Mouse (Mus musculus) gastrocnemius, postnatal 14 days (tissue): ENCODE results near the gene Catspere2. TPM values are rescaled to one million over a fixed set of nuclear protein-coding genes. Genes with fewer than 3 reads are reported as not detected.
"Not testable (repeated sequence)": the region's sequence is repeated elsewhere in the genome, so short reads cannot be mapped to it uniquely, and the experiment has no call there.

Source experiments
- DNase-seq: peaks from one replicate; pipeline ENCODE4 v3.0.0; 2021; ENCODE audit warnings: mixed read lengths
- intact Hi-C: fragments of 180-260 bp; cut with DNase I; formaldehyde crosslinking; loops from one replicate; pipeline ENCODE4 v1.15.1; 2025; ENCODE audit warnings: low total_unique reads
- long read RNA-seq, 2 experiments: library from polyadenylated mRNA; stranded (forward); transcript quantifications; one replicate each; pipeline ENCODE4 v2.0.0; 2021
- total RNA-seq, 2 experiments: library from RNA; stranded (reverse); gene quantifications; 2 replicates each; pipeline ENCODE4 v1.2.3; 2021

Catspere2 gene
- under 1 TPM in 1 of 2 experiments, not detected in 1; 0.16 TPM for total RNA-seq
- long read RNA-seq, experiment 1, partial matches to known transcripts: 0 of 1 reads
- long read RNA-seq, experiment 1, other reads (novel, unspliced or antisense): 1 of 1 reads
- long read RNA-seq, experiment 2, partial matches to known transcripts: 0 of 1 reads
- long read RNA-seq, experiment 2, other reads (novel, unspliced or antisense): 1 of 1 reads

DNA sequence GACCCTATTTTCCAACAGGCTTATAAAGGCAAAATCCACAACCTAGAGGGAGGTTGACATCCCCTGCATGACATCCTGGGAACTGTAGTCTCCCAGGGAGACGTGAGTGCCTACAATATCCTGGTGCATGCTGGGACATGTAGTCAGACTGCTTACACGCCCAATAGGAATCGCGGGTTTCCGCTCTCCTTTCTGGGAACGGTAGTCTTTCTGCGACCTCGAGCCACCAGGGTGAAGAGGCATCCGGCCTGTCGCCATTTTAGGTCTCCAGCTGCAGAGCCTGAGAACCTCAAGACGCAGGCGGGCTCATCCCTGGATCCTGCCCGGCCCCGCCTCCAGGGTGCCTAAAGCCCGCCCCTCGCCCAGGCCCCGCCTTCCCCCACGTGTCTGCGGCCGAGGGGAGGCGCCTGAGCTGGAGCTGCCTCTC is at the start of gene Catspere2:
Gene Catspere2 (plus strand): TSS at position 400 of the 427 bp plus-strand sequence.
- DNase-seq: peak; percentile 97
- intact Hi-C loops: not testable (repeated sequence)

DNA sequence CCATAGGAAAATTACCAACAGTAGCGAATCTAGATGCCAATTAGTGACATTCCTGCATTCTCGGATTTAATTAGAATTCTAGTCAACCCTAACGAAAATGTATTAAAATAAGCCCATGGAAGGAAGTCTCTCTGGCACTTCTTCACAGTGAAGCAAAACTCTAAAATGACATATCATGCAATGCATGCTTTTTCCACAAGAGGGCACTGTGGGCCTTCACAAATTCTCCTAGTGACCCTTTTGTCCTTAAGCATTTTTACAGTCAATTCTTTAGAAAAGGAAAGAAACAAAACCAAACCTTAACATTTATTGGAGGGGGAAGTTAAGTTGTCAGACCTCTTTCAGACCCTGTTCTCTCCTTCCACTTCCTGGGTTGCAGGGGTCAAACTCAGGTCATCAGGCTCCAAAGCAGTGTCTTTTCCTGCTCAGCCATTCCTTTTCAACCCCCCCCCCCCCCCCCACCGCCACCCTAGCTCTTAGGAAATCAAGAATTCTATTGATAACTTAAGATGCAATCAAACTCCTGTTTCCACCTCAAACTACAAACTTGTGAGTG is 42.7 kb upstream of the Catspere2 start:
- intact Hi-C loops, DNase-seq: not testable (repeated sequence)

DNA sequence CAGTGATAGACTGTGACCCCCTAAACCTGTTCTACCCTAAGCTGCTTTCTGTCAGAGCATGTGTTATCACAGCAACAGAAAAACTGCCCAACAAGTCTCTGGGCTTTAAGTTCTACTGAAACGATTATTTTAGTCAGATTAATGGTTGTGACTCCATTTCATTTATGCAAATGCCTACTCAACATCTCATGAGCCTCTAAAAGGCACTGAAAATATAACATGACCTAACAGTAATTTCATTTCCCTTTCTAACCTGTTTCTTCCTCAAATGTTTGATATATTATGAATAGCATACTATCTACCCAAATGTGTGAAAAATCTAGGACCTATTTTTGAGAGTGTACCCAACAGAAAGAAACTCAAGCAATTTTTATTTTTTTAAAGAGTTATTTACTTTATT is 1.9 kb upstream of the Catspere2 start:
- intact Hi-C loops: no loop called here
- DNase-seq: no peak

DNA sequence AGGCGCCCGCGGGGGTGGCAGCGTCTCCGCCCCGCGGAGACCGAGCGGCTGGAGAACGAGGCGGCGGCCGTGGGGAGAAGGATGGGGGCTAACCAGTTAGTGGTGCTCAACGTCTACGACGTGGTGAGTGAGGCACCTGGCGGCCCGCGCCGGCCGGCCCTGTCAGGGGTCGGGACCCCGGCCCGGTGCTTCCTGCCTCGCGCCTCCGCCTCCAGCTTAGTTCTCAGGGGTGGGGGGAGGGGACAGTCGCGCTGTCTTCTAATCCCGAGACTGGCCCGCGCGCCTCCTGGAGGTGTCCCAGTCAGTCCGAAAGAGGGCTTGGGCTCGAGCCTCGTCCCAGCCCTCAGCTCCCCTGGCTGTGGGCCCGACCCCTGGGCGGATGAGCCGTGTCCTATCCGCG is 359 bp downstream of the Catspere2 start:
- intact Hi-C loops, DNase-seq: not testable (repeated sequence)

DNA sequence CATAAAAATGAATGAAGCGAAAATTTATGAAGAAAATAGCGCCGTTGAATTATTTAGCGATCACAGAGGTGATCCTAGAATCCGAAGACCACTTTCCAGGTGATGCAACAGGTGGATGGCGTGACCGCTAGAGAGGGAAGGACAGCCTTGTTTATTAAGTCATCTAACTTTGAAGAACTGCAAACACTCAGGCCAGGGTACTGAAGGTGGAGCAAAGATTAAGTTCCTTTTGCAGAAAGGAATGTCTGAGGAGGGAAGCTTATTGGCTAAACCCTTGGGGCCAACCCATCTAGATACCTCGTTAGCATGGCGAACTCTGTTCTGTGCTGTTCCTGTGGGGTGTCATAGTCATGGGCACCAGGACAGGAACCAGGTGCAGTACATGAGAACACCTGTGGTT is 983 bp downstream of the Catspere2 start:
- no peak for DNase-seq
- intact Hi-C loops: no loop called here

DNA sequence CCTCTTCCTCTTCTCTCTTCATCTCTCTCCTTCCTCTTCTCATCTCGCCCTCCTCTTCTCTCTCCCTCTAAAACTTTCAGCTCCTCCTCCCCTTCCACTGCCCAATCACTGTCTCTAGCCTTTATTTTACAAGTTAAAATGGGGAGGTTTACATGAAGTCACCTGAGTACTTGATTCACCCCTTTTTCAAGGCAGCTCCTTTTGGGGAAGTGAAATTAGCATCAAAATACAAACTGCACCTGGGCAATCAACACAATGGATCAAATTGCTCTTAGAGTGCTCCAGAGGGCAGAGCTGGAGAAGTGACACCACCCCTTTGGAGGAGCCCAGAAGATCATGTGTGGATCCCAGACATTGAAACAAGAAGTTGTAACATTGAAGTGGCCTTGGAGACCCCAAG is 4.3 kb downstream of the Catspere2 start:
- DNase-seq, intact Hi-C loops: not testable (repeated sequence)

DNA sequence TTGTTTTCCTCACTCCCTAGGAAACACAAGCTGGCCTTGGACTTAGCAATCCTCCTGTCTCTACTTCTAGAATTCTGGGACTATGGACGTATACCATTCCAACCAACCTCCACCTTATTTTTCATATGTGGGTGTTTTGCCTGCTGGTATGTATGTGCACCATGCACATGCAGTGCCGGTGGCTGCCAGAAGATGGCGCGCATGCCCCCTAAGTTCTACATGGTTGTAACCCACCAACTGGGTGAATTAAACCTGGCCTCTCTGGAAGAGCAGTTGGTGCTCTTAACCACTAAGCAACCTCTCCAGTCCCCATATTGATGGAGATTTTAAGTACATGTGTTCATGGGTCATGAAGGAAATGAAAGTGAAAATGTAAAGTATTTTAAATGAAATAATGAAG is 89.6 kb downstream of the Catspere2 start:
- DNase-seq, intact Hi-C loops: not testable (repeated sequence)

DNA sequence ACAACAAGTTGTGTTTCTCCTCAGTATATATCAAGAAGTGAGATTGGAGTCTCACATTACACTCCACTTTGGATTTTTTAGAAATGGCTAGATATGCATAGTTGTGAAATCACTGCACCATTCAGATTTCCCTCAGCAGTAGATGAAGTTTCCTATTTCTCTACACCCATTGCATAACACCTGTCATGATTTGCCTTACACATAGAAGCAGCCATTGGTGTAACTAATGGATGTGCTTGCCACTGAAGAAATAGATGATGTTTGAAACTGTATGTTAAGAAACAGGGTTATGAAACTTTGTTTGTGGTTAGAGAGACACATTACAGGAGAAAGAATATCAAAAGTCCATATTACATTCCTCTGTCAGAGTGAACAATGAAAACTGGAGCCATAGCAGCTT is 114.6 kb downstream of the Catspere2 start:
- intact Hi-C loops, DNase-seq: not testable (repeated sequence)

DNA sequence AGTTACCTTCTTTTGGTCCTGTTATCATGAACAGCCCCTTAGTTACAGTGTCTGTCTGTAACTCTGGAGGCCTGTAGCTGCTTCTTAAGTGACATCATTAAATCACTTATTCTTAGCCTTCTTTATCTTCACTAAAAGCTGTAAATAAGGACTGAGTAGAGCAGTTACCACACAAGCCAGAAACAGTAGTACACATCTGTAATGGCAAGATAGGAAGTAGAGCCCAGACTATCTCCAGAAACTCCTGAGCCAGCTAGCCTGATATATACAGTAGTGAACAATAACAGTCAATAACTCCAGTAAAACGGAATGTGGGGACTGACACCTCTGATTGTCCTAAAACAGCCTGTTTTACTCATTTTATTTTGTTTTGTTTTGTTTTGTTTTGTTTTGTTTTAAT is 125.3 kb downstream of the Catspere2 start:
- DNase-seq, intact Hi-C loops: not testable (repeated sequence)

DNA sequence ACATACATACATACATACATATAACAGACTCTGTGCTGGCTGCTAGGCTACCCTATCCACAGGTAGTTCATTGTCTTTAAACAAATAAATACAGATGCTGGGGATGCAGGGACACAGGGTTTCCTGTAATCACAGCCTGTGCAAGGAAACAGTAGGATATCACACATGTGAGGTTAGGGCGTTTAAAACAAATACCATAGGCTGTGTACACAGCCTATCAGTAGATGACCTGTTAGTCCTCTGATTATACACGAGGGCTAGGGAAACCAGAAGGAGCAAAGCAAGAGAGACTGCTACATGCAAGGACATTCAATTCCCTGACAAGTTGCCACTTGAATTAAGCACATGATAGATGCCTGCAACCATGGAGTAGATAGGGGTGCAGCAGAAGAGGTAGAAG is 139.0 kb downstream of the Catspere2 start:
- intact Hi-C loops, DNase-seq: not testable (repeated sequence)

DNA sequence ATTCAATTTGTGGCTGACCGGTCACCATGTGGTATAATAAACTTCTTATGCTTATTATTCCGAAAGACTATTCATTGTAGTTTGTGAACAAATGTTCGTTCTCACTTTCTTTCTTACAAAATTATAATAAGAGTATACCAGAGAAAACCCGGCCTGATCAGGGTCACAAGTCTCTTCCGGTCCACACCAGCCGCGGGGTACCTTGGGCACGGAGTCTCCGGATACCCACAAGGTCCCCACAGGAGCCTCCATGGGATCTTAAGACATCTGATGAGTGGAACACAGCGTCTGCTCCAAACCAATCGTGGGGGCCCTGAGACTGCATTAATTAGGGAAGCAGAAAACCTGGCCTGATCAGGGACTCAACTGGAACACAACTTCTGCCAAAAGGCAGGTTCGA is 151.1 kb downstream of the Catspere2 start:
- no peak for DNase-seq
- intact Hi-C loops: no loop called here

DNA sequence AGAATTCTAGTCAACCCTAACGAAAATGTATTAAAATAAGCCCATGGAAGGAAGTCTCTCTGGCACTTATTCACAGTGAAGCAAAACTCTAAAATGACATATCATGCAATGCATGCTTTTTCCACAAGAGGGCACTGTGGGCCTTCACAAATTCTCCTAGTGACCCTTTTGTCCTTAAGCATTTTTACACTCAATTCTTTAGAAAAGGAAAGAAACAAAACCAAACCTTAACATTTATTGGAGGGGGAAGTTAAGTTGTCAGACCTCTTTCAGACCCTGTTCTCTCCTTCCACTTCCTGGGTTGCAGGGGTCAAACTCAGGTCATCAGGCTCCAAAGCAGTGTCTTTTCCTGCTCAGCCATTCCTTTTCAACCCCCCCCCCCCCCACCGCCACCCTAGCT is 163.3 kb downstream of the Catspere2 start:
- intact Hi-C loops, DNase-seq: not testable (repeated sequence)

DNA sequence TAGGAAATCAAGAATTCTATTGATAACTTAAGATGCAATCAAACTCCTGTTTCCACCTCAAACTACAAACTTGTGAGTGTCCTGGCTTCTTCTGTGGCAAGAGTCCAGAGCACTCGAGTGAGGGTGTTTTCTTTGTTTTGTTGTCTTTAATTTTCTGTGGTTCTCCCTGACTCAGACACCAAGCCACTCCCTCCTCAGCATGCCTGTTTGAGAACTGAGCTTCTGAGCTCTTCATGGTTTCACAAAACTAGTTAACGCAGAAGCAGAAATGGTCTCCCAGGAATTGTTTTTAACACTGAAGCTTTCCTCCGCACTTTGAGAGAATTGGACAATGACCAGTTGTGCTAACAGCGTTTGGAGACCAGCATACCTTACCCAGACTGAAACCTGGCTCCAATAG is 163.7 kb downstream of the Catspere2 start:
- intact Hi-C loops, DNase-seq: not testable (repeated sequence)

DNA sequence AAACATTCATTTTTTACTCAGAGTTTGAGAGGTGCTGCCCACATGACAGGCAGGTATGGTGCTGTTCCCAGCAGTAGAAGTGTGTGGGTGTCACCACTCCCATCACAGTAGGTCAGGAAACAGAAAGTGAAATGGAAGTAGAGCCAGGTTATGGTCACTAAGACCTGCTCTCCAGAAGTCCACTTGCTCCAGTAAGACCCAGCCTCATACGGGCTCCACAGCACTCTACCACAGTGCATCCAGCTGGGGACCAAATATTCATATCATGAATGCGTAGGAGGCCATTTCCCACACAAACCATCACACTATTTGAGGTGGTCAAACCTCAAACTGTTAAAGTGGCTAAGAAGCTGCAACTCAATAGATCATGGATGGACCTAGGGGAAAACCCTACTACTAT is 199.0 kb downstream of the Catspere2 start:
- DNase-seq: no peak
- intact Hi-C loops: no loop called here

DNA sequence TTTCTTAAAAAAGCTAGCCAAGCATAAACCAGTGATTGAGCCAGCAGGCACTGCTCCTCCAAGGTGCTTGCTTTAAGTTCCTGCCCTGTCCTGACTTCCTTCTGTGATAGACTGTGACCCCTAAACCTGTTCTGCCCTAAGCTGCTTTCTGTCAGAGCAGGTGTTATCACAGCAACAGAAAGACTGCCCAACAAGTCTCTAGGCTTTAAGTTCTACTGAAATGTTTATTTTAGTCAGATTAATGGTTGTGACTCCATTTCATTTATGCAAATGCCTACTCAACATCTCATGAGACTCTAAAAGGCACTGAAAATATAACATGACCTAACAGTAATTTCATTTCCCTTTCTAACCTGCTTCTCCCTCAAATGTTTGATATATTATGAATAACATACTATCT is 202.4 kb downstream of the Catspere2 start:
- intact Hi-C loops: no loop called here
- no peak for DNase-seq

DNA sequence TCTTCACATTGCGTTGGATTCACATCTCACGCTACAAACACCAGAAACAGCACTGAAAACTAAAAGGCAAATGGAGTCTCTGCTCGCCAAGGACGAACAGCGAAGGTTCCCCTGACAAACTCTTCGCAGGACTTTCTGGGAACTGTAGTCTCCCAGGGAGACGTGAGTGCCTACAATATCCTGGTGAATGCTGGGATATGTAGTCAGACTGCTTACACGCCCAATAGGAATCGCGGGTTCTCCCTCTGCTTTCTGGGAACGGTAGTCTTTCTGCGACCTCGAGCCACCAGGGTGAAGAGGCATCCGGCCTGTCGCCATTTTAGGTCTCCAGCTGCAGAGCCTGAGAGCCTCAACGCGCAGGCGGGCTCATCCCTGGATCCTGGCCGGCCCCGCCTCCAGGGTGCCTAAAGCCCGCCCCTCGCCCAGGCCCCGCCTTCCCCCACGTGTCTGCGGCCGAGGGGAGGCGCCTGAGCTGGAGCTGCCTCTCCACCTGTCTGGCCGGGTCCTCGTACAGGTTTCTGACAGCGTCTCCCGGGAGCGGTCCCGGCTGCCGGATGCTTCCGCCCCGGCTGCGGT is 204.1 kb downstream of the Catspere2 start, which contains the start of gene Desi2:
Gene Desi2 (plus strand): TSS at position 202 of the 576 bp plus-strand sequence.
- intact Hi-C loops: not testable (repeated sequence)
- DNase-seq: peak; percentile 92

DNA sequence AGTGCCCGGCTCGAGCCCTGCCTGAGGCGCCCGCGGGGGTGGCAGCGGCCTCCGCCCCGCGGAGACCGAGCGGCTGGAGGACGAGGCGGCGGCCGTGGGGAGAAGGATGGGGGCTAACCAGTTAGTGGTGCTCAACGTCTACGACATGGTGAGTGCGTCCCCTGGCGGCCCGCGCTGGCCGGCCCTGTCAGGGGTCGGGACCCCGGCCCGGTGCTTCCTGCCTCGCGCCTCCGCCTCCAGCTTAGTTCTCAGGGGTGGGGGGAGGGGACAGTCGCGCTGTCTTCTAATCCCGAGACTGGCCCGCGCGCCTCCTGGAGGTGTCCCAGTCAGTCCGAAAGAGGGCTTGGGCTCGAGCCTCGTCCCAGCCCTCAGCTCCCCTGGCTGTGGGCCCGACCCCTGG is 204.6 kb downstream of the Catspere2 start:
- DNase-seq, intact Hi-C loops: not testable (repeated sequence)

DNA sequence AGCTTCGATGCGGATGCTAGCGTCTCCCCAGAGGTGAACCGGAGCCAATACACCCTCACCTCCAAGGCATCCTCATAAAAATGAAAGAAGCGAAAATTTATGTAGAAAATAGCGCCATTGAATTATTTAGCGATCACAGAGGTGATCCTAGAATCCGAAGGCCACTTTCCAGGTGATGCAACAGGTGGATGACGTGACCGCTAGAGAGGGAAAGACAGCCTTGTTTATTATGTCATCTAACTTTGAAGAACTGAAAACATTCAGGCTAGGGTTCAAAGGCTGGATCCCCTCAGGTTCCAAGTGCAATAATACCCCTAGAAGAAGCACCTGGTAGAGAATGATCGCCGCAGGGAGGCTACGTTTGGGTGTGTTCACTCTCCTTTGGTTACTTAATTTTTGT is 205.2 kb downstream of the Catspere2 start:
- DNase-seq: no peak
- intact Hi-C loops: no loop called here

DNA sequence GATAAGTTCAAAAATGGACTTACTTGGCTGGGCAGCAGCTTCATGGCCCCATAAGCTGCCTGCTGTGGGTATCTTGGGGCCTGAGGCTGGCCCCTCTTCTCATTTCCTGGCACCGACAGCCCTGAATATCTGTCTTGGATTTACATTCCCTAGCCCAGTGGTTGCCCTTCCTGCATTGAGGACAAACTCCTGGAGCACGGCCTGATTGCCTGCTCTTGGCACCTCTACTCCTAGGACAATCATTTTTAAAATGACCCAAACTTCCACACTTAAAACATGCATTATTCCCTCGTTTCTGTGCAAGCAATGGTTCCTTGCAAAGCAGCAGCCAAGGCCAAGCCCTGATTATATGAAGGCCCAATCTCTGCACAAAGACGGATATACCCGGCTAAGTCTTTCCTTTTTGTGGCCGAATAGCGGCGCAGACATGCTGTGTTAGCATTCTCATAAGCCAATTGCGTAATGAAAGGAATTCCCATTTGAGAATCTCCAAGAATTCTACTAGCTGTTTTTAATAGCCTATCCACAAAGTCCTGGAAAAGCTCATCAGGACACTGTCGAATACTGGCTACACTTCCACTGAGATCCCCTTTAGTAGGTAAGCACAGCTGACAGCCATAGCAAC is 222.6 kb downstream of the Catspere2 start:
- intact Hi-C loops: no loop called here

DNA sequence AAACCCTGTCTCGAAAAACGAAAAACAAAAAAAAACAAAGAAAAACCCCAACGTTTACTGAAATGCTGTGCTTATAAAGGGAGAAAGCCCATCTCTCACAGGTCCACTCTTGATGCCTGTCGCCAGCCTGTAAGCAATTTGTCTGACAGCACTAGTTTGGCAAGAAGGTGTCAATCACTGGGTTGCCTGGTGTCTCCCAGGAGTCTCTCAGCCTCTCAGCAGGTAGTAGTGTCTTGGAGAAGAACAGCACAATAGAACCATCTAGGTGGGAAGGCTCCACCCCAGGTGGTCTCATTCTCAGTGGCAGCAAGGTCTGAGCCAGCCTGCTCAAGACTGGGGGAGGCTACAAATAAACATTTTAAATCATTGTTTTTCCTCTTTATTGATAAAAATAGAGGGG is 224.6 kb downstream of the Catspere2 start:
- DNase-seq, intact Hi-C loops: not testable (repeated sequence)

More for the DNA sequence above, 222.6 kb downstream of the Catspere2 start:
- DNase-seq: no peak

DNA sequence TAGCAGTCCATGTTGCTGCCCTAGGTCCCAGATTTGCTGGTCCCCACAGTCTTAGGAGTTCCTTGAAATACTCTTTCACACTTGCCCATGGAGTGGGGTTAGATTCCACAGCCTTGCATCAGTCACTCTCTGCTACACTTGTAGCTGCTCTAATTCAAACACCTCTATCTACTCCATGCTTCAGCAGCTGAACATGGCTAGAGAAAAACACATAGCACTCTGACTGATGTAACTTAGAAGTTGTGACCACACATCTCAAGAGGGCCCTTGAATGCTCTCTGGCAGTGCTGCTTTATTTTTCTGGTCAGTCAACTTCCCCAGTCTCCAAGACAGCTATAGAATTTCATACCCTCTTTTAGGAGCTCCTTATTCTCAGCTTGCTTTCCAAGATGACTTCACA is 226.7 kb downstream of the Catspere2 start:
- no peak for DNase-seq

More for the DNA sequence above, 226.7 kb downstream of the Catspere2 start:
- intact Hi-C loops: no loop called here
